Mouse (Mus musculus): ENCODE data around the gene Fam129c. TPM values are rescaled to one million over a fixed set of nuclear protein-coding genes. Genes with fewer than 3 reads are reported as not detected.

Gene Fam129c
- polyA plus RNA-seq, 1 experiment = 4.5 TPM

GRCm38 (mm10) chr8:71567587-71567986, 29.9 kb upstream of the Fam129c start:
- no peak overlapping the region for H3K27ac ChIP-seq (ENCODE audit: insufficient read depth, low read depth, low read length)
- 75% methylated on average over 7 of the region's 7 CpGs for WGBS
- H3K4me3 ChIP-seq (ENCODE audit: low read depth, low read length) = no peak overlapping the region
- no peaks in the 10 kb centered on the region for H3K36me3 ChIP-seq (ENCODE audit: control insufficient read depth, insufficient read depth, low read length)
- H3K27me3 ChIP-seq (ENCODE audit: control insufficient read depth, insufficient read depth, low read length) = no peaks in the 10 kb centered on the region
- no peak for TF ChIP-seq POLR2A (IDR thresholded peaks at IDR 0.05; ENCODE audit: low read depth, low read length)
- TF ChIP-seq CTCF (IDR thresholded peaks at IDR 0.05; ENCODE audit: extremely low read depth, insufficient read length, insufficient replicate concordance, low read depth, low read length) = no peak
- peaks cover 12% of the 10 kb centered on the region for H3K4me1 ChIP-seq (ENCODE audit: control insufficient read depth, insufficient read depth, insufficient read length, low read length)

GRCm38 (mm10) chr8:71568387-71568937, 29.0 kb upstream of the Fam129c start, which contains the start of gene Slc27a1:
TSS of gene Slc27a1 (plus strand) at chr8:71568882.
- peak within 1 kb of the TSS; percentile 79 for H3K4me3 ChIP-seq (ENCODE audit: low read depth, low read length)
- no peaks in the 10 kb centered on the region for H3K27me3 ChIP-seq (ENCODE audit: control insufficient read depth, insufficient read depth, low read length)
- no peaks in the 10 kb centered on the region for H3K36me3 ChIP-seq (ENCODE audit: control insufficient read depth, insufficient read depth, low read length)
- TF ChIP-seq CTCF (IDR thresholded peaks at IDR 0.05; ENCODE audit: extremely low read depth, insufficient read length, insufficient replicate concordance, low read depth, low read length) = no peak
- TF ChIP-seq POLR2A (IDR thresholded peaks at IDR 0.05; ENCODE audit: low read depth, low read length) = no peak
- 13% methylated on average over 13 of the region's 13 CpGs for WGBS
- peak within 1 kb of the TSS; percentile 55 for H3K27ac ChIP-seq (ENCODE audit: insufficient read depth, low read depth, low read length)
- H3K4me1 ChIP-seq (ENCODE audit: control insufficient read depth, insufficient read depth, insufficient read length, low read length) = peaks cover 10% of the 10 kb centered on the region

- no peaks in the 10 kb centered on the region for H3K27me3 ChIP-seq (ENCODE audit: control insufficient read depth, insufficient read depth, low read length)
- H3K27ac ChIP-seq (ENCODE audit: insufficient read depth, low read depth, low read length) = no peak overlapping the region
- 29% methylated on average over 6 of the region's 6 CpGs for WGBS
- no peaks in the 10 kb centered on the region for H3K36me3 ChIP-seq (ENCODE audit: control insufficient read depth, insufficient read depth, low read length)
- H3K4me1 ChIP-seq (ENCODE audit: control insufficient read depth, insufficient read depth, insufficient read length, low read length) = peaks cover 10% of the 10 kb centered on the region
- TF ChIP-seq CTCF (IDR thresholded peaks at IDR 0.05; ENCODE audit: extremely low read depth, insufficient read length, insufficient replicate concordance, low read depth, low read length) (no peak), POLR2A (IDR thresholded peaks at IDR 0.05; ENCODE audit: low read depth, low read length) (no peak)
- peak overlapping the region; percentile 79 for H3K4me3 ChIP-seq (ENCODE audit: low read depth, low read length)
These were observed 28.5 kb upstream of the Fam129c start for GRCm38 (mm10) chr8:71568941-71569340.

GRCm38 (mm10) chr8:71569366-71570290, 27.8 kb upstream of the Fam129c start:
- TF ChIP-seq CTCF (IDR thresholded peaks at IDR 0.05; ENCODE audit: extremely low read depth, insufficient read length, insufficient replicate concordance, low read depth, low read length) (no peak), POLR2A (IDR thresholded peaks at IDR 0.05; ENCODE audit: low read depth, low read length) (0 out of 2 replicates have a peak, but pooled peaks have one; percentile 6)
- Histone ChIP-seq H3K27me3 (ENCODE audit: control insufficient read depth, insufficient read depth, low read length) (no peaks in the 10 kb centered on the region), H3K4me3 (ENCODE audit: low read depth, low read length) (peak overlapping the region; percentile 79), H3K4me1 (ENCODE audit: control insufficient read depth, insufficient read depth, insufficient read length, low read length) (peaks cover 10% of the 10 kb centered on the region), H3K36me3 (ENCODE audit: control insufficient read depth, insufficient read depth, low read length) (no peaks in the 10 kb centered on the region), H3K27ac (ENCODE audit: insufficient read depth, low read depth, low read length) (peak overlapping the region; percentile 84)
- 1% methylated on average over 51 of the region's 51 CpGs for WGBS

- H3K27me3 ChIP-seq (ENCODE audit: control insufficient read depth, insufficient read depth, low read length) = no peaks in the 10 kb centered on the region
- H3K36me3 ChIP-seq (ENCODE audit: control insufficient read depth, insufficient read depth, low read length) = no peaks in the 10 kb centered on the region
- peak overlapping the region; percentile 84 for H3K27ac ChIP-seq (ENCODE audit: insufficient read depth, low read depth, low read length)
- under 1% methylated on average over 41 of the region's 41 CpGs for WGBS
- peaks cover 10% of the 10 kb centered on the region for H3K4me1 ChIP-seq (ENCODE audit: control insufficient read depth, insufficient read depth, insufficient read length, low read length)
- peak overlapping the region; percentile 79 for H3K4me3 ChIP-seq (ENCODE audit: low read depth, low read length)
- TF ChIP-seq CTCF (IDR thresholded peaks at IDR 0.05; ENCODE audit: extremely low read depth, insufficient read length, insufficient replicate concordance, low read depth, low read length) = no peak
- no peak for TF ChIP-seq POLR2A (IDR thresholded peaks at IDR 0.05; ENCODE audit: low read depth, low read length)
These were observed 27.0 kb upstream of the Fam129c start for GRCm38 (mm10) chr8:71570291-71570954.

DNA sequence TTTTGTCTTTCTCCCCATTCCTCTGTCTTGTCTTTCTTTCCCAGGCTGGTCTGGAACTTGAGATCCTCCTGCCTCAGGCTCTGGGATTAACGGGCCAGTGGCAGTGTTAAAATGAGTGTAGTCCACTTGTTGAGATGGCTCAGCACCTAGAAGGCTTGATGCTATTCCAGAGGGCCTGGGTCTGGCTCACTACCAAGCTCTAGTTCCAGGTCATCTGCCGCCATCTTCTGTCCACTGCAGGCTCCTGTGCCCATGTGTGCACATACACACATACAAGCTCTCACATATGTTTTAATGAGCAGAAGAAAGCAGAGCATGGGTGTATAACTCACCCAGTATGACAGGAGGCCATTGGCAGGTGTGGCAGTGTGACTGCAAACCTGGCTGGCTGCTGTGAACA, 25.4 kb upstream of the Fam129c start:
- no peak overlapping the region for H3K4me3 ChIP-seq (ENCODE audit: low read depth, low read length)
- 78% methylated on average over 2 of the region's 2 CpGs for WGBS
- no peak for TF ChIP-seq POLR2A (IDR thresholded peaks at IDR 0.05; ENCODE audit: low read depth, low read length)
- TF ChIP-seq CTCF (IDR thresholded peaks at IDR 0.05; ENCODE audit: extremely low read depth, insufficient read length, insufficient replicate concordance, low read depth, low read length) = no peak
- H3K27me3 ChIP-seq (ENCODE audit: control insufficient read depth, insufficient read depth, low read length) = no peaks in the 10 kb centered on the region
- H3K36me3 ChIP-seq (ENCODE audit: control insufficient read depth, insufficient read depth, low read length) = no peaks in the 10 kb centered on the region
- H3K27ac ChIP-seq (ENCODE audit: insufficient read depth, low read depth, low read length) = no peak overlapping the region
- peaks cover 10% of the 10 kb centered on the region for H3K4me1 ChIP-seq (ENCODE audit: control insufficient read depth, insufficient read depth, insufficient read length, low read length)
